Mouse (Mus musculus) left cerebral cortex, postnatal 14 days (tissue): Measurements from ENCODE around the gene Btbd1. TPM values are rescaled to one million over a fixed set of nuclear protein-coding genes. Genes with fewer than 3 reads are reported as not detected.
A peak's percentile ranks its signal among the peaks of the same experiment; 100 is the strongest.

Experiments used
- DNase-seq, 2 experiments: peaks; one replicate each; pipeline ENCODE4 v3.0.0; 2021 to 2022; ENCODE audit warnings: low spot score in 2 of 2, mixed read lengths in 1 of 2
- intact Hi-C: fragments of 180-260 bp; cut with DNase I; formaldehyde crosslinking; loops from one replicate; pipeline ENCODE4 v1.15.1; 2025
- long read RNA-seq, 2 experiments: library from polyadenylated mRNA; stranded (forward); transcript quantifications; one replicate each; pipeline ENCODE4 v2.0.0; 2021
- total RNA-seq, 2 experiments: library from RNA; stranded (reverse); gene quantifications; 2 replicates each; pipeline ENCODE4 v1.2.3; 2021

Gene Btbd1
- total RNA-seq, result 100 to 1,000 TPM; 123 to 130 TPM
- long read RNA-seq, experiment 1, transcript Btbd1-201 (8 exons, 3,001 nt), result major isoform, 466 of 480 reads
- long read RNA-seq, experiment 1, partial matches to known transcripts, result 4 of 480 reads
- long read RNA-seq, experiment 1, other reads (novel, unspliced or antisense), result 10 of 480 reads
- long read RNA-seq, experiment 2, transcript Btbd1-201 (8 exons, 3,001 nt), result major isoform, 388 of 404 reads
- long read RNA-seq, experiment 2, partial matches to known transcripts, result 4 of 404 reads
- long read RNA-seq, experiment 2, other reads (novel, unspliced or antisense), result 12 of 404 reads

- intact Hi-C loops, result loop anchor here (2.0 to 10.0 kb wide), 2 partner anchors 41 to 105 kb away; partner anchors contain the start of genes 3110040N11Rik and Hdgfl3
- DNase-seq, result peak; percentile 84 to 86
Observed at GRCm38 (mm10) chr7:81829379-81829894, at the start of gene Btbd1. TSS of gene Btbd1 (minus strand) at chr7:81829431.

GRCm38 (mm10) chr7:81875372-81875771 is 46.1 kb upstream of the Btbd1 start:
- peak; percentile 55 to 87 for DNase-seq
- intact Hi-C loops, result loop anchor here (5.0 kb wide), 1 partner anchor 57 kb away; the partner anchor contains the start of gene Hdgfl3

- intact Hi-C loops, result loop anchor here (5.0 kb wide), 1 partner anchor 58 kb away; the partner anchor contains the start of gene Hdgfl3
- DNase-seq, result no peak
Observed at GRCm38 (mm10) chr7:81874636-81875035, 45.4 kb upstream of the Btbd1 start.

GRCm38 (mm10) chr7:81873807-81874206 is 44.6 kb upstream of the Btbd1 start:
- intact Hi-C loops, result no loop called here
- DNase-seq, result no peak

GRCm38 (mm10) chr7:81872493-81873013 is 43.3 kb upstream of the Btbd1 start:
- intact Hi-C loops, result no loop called here
- no peak for DNase-seq

GRCm38 (mm10) chr7:81868158-81868557 is 38.9 kb upstream of the Btbd1 start:
- DNase-seq, result peak; percentile 52 to 63
- intact Hi-C loops, result loop anchor here (5.0 to 10.0 kb wide), 2 partner anchors 83 to 89 kb away; partner anchors contain the start of gene 3110040N11Rik

- DNase-seq, result no peak
- intact Hi-C loops, result loop anchor here (5.0 to 10.0 kb wide), 2 partner anchors 83 to 90 kb away; partner anchors contain the start of gene 3110040N11Rik
Observed at GRCm38 (mm10) chr7:81867231-81867930, 38.1 kb upstream of the Btbd1 start.

- intact Hi-C loops, result loop anchor here (5.0 to 10.0 kb wide), 2 partner anchors 81 to 91 kb away; partner anchors contain the start of gene 3110040N11Rik
- DNase-seq, result no peak
Observed at GRCm38 (mm10) chr7:81865937-81866336, 36.7 kb upstream of the Btbd1 start.

- intact Hi-C loops, result loop anchor here (10.0 kb wide), 1 partner anchor 80 kb away; the partner anchor contains the start of gene 3110040N11Rik
- DNase-seq, result no peak
Observed at GRCm38 (mm10) chr7:81864552-81864951, 35.3 kb upstream of the Btbd1 start.

GRCm38 (mm10) chr7:81862587-81863583 is 33.7 kb upstream of the Btbd1 start:
- intact Hi-C loops, result loop anchor here (10.0 kb wide), 1 partner anchor 78 kb away; the partner anchor contains the start of gene 3110040N11Rik
- peak in 1 of 2 experiments; percentile 35 for DNase-seq

GRCm38 (mm10) chr7:81861921-81862320 is 32.7 kb upstream of the Btbd1 start:
- intact Hi-C loops, result loop anchor here (10.0 kb wide), 1 partner anchor 77 kb away; the partner anchor contains the start of gene 3110040N11Rik
- no peak for DNase-seq

GRCm38 (mm10) chr7:81861461-81861860 is 32.2 kb upstream of the Btbd1 start:
- no peak for DNase-seq
- intact Hi-C loops, result loop anchor here (10.0 kb wide), 1 partner anchor 77 kb away; the partner anchor contains the start of gene 3110040N11Rik

- DNase-seq, result no peak
- intact Hi-C loops, result loop anchor here (10.0 kb wide), 1 partner anchor 76 kb away; the partner anchor contains the start of gene 3110040N11Rik
Observed at GRCm38 (mm10) chr7:81860996-81861395, 31.8 kb upstream of the Btbd1 start.

- intact Hi-C loops, result loop anchor here (10.0 kb wide), 1 partner anchor 75 kb away; the partner anchor contains the start of gene 3110040N11Rik
- peak in 1 of 2 experiments; percentile 60 for DNase-seq
Observed at GRCm38 (mm10) chr7:81860071-81860470, 30.8 kb upstream of the Btbd1 start.

- peak in 1 of 2 experiments; percentile 37 for DNase-seq
- intact Hi-C loops, result no loop called here
Observed at GRCm38 (mm10) chr7:81858968-81859721, 29.9 kb upstream of the Btbd1 start, which contains the start of gene Tm6sf1. TSS of gene Tm6sf1 (plus strand) at chr7:81859001.

GRCm38 (mm10) chr7:81858236-81858635 is 29.0 kb upstream of the Btbd1 start:
- intact Hi-C loops, result no loop called here
- no peak for DNase-seq

- DNase-seq, result no peak
- intact Hi-C loops, result no loop called here
Observed at GRCm38 (mm10) chr7:81856221-81856620, 27.0 kb upstream of the Btbd1 start.
